Mouse (Mus musculus): Measurements from ENCODE around the gene Otx2. TPM values are rescaled to one million over a fixed set of nuclear protein-coding genes. Genes with fewer than 3 reads are reported as not detected.

The Otx2 gene
- polyA plus RNA-seq, 1 experiment from 2014 or later, result not detected

- no peak for ATAC-seq (ENCODE audit: insufficient read depth)
- H3K36me3 ChIP-seq (replicated peaks), result no peaks in the 10 kb centered on the region
- H3K27me3 ChIP-seq, result no peaks in the 10 kb centered on the region
- H3K4me3 ChIP-seq (replicated peaks), result no peak overlapping the region
- H3K27ac ChIP-seq (replicated peaks), result no peak overlapping the region
- H3K9ac ChIP-seq, result no peak overlapping the region
- 69% methylated on average over 15 of the region's 15 CpGs for WGBS (ENCODE audit: insufficient replicate concordance)
- H3K9me3 ChIP-seq (replicated peaks), result no peaks in the 10 kb centered on the region
- H3K4me1 ChIP-seq (replicated peaks), result no peaks in the 10 kb centered on the region
- no peak overlapping the region for H3K4me2 ChIP-seq
Measured at GRCm38 (mm10) chr14:48608641-48609310, 64.8 kb downstream of the Otx2 start.

Other genes with a start within 250 kb of the Otx2 start
- 6.0 and 6.7 TPM in 2 replicates for gene Tmem260, start 227.7 kb downstream of the Otx2 start, polyA plus RNA-seq (2015; fragmentation: Nextera tagmentation; extraction: Ambion mirVana)